Mouse (Mus musculus): ENCODE measurements at regions not wholly inside any gene's neighbourhood (a gene's known extent, or its start where the extent isn't known, plus 50 kb on each side); places are given as distances from the start of the nearest gene placed in this dataset.
A peak's percentile ranks its signal among the peaks of the same experiment; 100 is the strongest.

DNA sequence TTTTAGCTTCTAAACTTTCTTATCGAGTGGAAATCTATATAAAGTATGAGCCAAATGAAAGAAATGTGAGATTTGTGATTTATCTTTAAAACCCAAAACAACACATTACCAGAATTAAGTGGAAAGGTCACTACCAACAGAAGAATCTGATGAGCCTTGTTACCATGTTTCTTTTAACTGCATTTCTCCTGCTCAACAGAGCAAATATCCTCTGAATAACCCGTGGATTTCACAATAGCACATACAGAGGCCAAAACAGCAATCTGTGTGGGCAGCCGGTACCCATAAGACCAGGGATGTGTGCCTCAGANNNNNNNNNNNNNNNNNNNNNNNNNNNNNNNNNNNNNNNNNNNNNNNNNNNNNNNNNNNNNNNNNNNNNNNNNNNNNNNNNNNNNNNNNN is 85.3 kb downstream of the 4930444P10Rik start:
- no peak for DNase-seq

DNA sequence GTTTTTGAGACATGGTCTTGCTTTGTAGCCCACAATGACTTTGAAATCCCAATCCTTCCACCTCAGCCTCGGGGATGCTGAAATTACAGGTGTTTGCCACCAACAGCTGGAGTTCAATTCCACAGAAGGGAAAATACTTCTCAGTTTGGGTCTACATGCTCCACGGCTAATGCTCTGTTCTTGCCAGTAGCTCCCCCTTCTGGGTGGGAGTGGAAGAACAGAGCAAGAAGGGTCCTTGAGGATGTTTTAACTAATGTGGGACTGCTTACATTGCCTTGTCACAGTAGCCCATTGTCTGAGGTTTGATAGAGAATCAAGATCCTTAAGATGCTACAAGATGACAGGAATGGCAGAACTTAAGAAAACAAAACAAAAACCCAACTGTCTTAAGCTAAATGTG is 86.2 kb downstream of the 4930444P10Rik start:
- DNase-seq: no peak

DNA sequence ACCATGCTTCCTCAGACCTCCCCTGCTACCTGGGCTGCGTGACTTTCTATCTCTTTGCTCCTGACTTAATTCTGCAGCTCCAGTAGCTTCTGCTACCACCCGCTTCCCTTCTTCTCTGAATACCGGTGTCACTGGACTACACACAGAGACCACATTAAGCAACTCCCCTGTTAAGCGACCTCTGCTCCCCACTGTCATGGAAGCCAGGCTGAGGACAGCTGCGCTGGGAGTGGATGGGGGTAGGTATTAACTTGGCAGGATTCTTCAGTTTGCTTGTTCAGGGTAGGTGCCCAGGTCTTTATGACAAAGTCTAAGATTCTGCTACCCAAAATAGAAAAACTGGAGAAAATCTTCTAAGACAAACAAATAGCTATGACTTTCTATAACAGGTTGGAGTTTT is 96.0 kb downstream of the 4930444P10Rik start:
- DNase-seq: no peak

DNA sequence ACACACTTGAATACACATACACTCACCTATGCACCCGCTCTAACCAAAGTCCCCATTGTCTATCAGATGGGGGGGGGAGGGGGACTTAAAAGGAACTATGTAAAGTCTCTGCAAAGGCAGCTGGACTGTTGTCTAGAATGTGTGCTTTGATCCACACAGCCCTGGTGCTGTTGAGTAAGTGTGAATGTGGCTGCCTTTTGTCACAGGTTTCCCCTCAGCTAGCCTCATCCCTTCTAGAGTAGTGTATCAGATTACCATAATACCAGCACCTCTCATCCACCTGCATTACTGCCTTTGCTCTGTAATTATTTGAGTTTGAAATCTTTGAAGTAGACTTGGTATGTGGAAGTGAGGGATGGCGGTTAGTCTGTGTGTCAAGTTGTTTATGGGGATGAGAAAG is 96.8 kb downstream of the 4930444P10Rik start:
- DNase-seq: no peak

DNA sequence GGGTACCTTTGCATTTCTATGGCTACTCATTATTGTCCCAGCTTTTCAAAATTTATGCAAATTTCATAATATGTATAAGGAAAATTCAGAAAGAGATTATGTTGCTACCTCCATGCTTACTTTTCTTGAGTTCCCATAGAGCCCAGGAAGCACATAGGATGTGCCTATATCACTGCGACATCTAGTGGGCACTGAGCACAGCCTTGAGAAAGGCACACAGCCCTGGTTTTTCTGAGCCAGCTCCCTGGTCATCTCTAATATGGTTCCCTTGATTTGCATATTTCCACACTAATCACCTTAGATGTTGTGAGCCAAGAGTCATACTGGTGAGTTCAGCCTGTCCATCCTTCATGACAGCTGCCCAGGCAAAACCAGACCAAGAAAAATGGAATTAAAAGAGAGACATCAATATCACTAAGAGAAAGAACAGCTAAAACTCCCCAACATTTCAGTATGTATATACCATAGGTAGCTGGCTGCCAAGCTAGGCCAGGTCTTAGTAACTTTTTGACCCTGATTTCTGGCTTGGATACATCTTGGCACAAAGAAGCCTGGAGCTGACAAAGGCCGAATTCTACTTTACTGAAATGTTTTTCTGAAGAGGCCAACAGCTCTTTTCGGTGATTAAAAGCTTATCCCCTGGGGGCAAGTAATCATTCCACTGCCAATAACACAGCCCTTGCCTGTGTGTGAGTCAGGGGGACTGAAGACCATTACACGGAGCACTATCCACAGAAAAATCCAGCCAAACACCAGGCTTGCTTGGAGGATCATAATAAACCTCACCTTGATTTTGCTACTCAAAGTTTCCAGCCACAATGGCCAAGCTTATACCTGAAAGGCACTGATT is 99.3 kb downstream of the 4930444P10Rik start:
- peak; percentile 26 for DNase-seq

DNA sequence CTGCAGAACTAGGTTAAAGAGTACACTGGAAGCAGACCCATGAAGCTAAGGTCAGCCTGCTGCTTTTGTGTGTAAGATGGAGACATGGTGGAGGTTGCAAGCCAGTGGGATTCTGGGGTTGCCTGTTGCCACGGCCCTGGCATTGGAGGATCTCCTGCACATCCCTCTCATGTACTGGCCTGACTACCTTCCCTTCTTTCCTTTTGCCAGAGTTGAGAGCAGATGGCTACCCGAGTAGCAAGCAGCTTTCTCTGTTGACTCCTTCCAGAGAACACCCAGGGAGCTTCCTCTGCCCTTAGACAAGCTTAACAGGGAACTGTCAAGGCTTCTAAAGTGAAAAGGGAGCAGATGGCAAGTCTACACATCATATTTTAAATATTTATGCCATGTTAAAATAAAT is 102.1 kb downstream of the 4930444P10Rik start:
- DNase-seq: no peak

DNA sequence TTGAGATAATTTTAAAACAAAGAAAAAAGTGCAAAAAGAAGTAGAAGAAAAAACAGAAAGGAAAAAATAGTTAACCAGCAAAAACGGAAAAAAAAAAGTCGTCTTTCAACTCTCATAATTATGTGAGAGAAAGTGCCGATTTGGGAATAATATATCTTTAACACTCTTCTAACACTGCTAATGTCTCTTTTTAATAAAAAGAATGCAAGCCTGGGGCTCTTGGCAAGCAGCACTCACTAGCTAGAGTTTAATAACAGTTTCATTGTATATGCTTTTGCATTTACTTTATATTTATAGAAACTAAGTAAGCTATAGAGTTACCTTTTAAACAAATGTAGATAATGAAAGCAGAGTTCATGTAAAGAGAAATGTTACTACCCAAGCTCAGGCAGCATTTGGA is 107.5 kb downstream of the 4930444P10Rik start:
- DNase-seq: no peak

DNA sequence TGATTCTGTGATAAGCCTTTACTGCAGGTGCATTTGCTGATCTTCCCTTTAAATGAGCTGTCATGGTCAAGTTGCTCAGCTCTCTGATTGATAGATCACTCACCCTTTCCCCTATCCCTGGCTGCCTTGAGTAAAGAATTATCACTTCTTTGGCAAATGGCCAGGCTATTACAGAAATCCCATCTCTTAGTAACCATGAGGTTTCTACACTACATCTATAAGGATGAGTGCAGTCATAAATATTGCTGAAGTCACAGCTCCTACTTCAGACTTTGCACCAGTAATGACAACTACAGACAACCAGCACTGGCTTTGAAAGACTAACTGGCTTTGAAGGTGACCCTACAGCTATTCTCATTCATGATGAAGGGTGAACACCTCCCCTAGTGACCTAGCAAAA is 113.8 kb downstream of the 4930444P10Rik start:
- no peak for DNase-seq

DNA sequence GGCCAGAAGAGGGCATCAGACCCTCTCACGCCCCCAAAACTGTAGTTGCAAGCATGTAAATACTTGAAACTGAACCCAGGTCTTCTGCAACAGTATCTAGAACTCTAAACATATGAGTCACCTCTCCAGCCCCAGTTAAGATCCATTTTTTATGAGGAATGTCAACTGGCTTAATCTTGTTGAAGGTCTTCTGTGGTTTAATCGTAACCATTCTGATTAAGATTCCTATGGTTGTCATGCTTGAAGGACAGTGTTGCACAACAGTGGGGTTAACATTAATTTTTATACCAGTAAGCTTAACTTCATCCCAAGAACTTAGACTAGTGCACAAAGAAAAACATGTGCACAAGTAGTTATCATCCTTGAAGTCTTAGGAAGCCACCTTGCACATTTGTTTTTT is 133.5 kb downstream of the 4930444P10Rik start:
- DNase-seq: peak; percentile 29

DNA sequence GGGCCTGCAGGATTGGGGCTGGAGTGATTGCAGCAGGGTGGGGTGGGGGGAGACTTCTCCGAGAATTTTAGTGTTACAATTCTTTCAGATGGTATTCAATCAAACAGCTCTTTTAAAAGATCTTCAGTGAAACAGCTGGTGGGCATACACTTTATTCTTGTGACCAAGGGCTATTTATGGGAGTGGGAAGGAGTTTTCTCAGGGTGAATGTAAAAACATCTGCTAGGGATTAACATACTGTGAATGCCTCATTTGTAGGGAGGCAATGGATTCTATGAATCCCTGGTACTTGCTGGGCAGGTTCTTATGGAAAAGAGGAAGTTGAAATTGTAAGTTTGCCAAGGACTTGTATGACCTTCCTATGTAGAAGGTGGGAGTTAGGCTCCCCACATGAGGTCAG is 134.5 kb downstream of the 4930444P10Rik start:
- no peak for DNase-seq

DNA sequence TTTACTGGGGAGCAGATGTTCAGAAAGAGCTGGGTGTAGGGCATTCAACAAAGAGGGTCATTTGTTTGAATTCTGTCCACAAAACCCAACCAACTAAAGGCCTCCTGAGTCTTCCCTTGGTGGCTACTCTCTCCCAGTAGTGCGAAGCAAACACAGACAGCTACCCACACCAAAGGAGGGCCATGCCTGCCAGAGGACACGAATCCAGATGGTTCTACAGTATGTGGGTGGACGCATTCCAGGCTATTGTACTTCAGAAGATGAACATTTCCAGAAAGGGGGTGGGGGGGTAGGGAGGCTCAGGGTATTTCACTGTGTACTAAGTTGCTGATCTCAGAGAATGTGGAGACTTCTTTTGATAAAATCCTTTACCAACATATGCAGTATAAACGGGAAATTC is 149.5 kb downstream of the 4930444P10Rik start:
- DNase-seq: no peak

DNA sequence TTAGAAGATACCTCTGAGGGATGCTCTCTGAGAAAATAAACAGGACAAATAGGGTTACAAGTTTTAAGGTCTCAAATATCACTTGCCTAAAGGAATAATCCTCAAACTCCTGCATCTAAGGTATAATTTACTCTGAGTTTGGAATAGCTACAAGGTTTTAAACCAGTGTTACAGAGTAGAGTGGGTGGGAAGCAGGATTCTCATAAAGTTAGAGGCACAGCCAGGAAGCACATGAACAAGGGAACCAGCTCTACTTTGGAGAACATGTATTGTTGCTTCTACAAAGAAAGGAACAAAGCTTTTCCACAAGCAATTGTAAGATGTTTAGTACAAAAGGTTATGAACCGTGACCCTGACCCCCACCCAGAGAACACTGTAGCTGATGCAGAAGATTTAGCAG is 150.1 kb downstream of the 4930444P10Rik start:
- DNase-seq: no peak
